Mouse (Mus musculus): ENCODE results near the gene Rab13.

DNA sequence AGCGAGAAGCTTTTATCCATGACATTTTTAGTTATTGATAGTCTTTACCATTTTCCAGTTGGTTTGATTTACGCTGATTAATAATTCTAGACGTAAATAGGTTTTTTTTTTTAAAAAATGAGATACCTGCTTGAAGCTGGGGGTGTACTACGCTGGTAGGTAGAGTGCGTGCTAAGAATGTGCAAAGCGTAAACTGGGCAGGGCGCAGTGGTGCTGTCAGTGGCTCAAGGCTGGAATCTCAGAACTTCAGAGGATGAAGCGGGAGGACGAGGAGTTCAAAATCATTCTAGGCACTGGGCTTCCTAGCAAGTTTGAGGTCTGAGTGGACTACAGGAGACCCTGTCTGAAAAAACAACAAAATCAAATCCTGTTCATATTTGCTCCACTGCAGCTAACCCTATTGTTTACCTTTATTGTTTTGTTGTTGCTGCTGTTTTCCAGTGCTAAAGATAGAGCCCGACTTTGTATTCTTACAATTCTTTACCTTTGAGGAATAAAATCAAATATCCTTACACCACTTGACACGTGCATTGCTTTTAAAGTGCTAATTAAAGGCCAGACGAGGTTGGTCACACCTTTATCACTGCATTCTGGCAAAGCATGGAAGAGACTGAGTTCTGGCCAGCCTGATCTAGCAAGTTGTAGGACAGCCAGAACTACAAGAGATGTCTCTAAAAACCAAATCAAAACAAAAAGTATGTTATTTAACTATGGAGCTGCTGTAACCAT, 625 bp downstream of the Rab13 start:
- TF ChIP-seq CTCF (conservative IDR thresholded peaks at IDR 0.05; ENCODE audit: insufficient read depth, insufficient read length, low read depth, low read length) = no peak
- TF ChIP-seq POLR2A (IDR thresholded peaks at IDR 0.05; ENCODE audit: low read depth, low read length) = no peak

Measured in kidney, adult 2 months (tissue).